ENCODE assay signal across 10 mouse cellular contexts in genomic region chr1:64308088-64308487, GRCm38 (mm10).
DNase-seq lines count a peak whose midpoint lies in the region; ATAC-seq and TF ChIP-seq lines count a peak whose summit lies in the region.
"Had no signal": no experiment of that assay in that cellular context is flagged by ENCODE, and none has a peak within 500 bp of the region (broad histone marks: within the 10 kb centered on the region; RNA-seq: fewer than 3 reads in every experiment).

No protein-coding gene starts in this region.

- no peaks in the 10 kb centered on the region for H3K27me3 ChIP-seq in kidney, embryonic 15.5 days
- no peaks in the 10 kb centered on the region for H3K27me3 ChIP-seq in midbrain, postnatal 0 days (ENCODE audit: insufficient read depth, low read length)
- H3K27me3 ChIP-seq in midbrain, embryonic 10.5 days (ENCODE audit: low read depth, poor library complexity, severe bottlenecking), result no peaks in the 10 kb centered on the region
- no peaks in the 10 kb centered on the region for H3K27me3 ChIP-seq in intestine, embryonic 16.5 days (replicated peaks; ENCODE audit: control insufficient read depth, insufficient read depth, low read length)
- H3K27me3 ChIP-seq: liver, embryonic 15.5 days had no signal

- no peak for TF ChIP-seq CTCF in midbrain, postnatal 0 days (IDR thresholded peaks at IDR 0.05)

- no peak for DNase-seq in kidney, adult 18-20 months
- DNase-seq in midbrain, postnatal 0 days (ENCODE audit: low spot score), result peak; percentile 44
- no peak for DNase-seq in midbrain, embryonic 10.5 days (ENCODE audit: low spot score)
- no peak for DNase-seq in spleen, postnatal 14 days (ENCODE audit: low spot score in 2 of 2)
- no peak for DNase-seq in frontal cortex, adult 2 months (ENCODE audit: extremely low spot score in 1 of 2, low spot score in 1 of 2)
- DNase-seq: right cerebral cortex, adult 18-20 months had no signal

- H3K36me3 ChIP-seq in kidney, embryonic 15.5 days, result no peaks in the 10 kb centered on the region
- H3K36me3 ChIP-seq in midbrain, postnatal 0 days (ENCODE audit: insufficient read depth, low read length), result no peaks in the 10 kb centered on the region
- no peaks in the 10 kb centered on the region for H3K36me3 ChIP-seq in midbrain, embryonic 10.5 days
- H3K36me3 ChIP-seq in intestine, embryonic 16.5 days (ENCODE audit: control insufficient read depth, insufficient read depth, low read length), result no peaks in the 10 kb centered on the region
- H3K36me3 ChIP-seq: liver, embryonic 15.5 days had no signal

- H3K4me3 ChIP-seq in kidney, embryonic 15.5 days (replicated peaks), result no peak overlapping the region
- H3K4me3 ChIP-seq in midbrain, postnatal 0 days (ENCODE audit: low read depth, low read length), result no peak overlapping the region
- H3K4me3 ChIP-seq in midbrain, embryonic 10.5 days, result no peak overlapping the region
- H3K4me3 ChIP-seq in intestine, embryonic 16.5 days (ENCODE audit: low read length), result no peak overlapping the region
- H3K4me3 ChIP-seq: liver, embryonic 15.5 days had no signal

- peaks cover 23% of the 10 kb centered on the region for H3K4me1 ChIP-seq in kidney, embryonic 15.5 days
- peaks cover 5% of the 10 kb centered on the region; the same call in 1 of the 2 replicates for H3K4me1 ChIP-seq in midbrain, postnatal 0 days (ENCODE audit: insufficient read depth, low read length)
- H3K4me1 ChIP-seq in midbrain, embryonic 10.5 days, result peaks cover 22% of the 10 kb centered on the region
- H3K4me1 ChIP-seq in intestine, embryonic 16.5 days (ENCODE audit: control insufficient read depth, insufficient read depth, low read length), result peaks cover 27% of the 10 kb centered on the region

- H3K27ac ChIP-seq in kidney, embryonic 15.5 days, result peak overlapping the region; percentile 49
- H3K27ac ChIP-seq in midbrain, postnatal 0 days (ENCODE audit: low read depth, low read length), result no peak overlapping the region
- H3K27ac ChIP-seq in midbrain, embryonic 10.5 days (replicated peaks), result no peak overlapping the region
- peak overlapping the region; percentile 41; the same call in 1 of the 2 replicates for H3K27ac ChIP-seq in intestine, embryonic 16.5 days (ENCODE audit: low read length)
- H3K27ac ChIP-seq: liver, embryonic 15.5 days had no signal

- H3K9ac ChIP-seq in kidney, embryonic 15.5 days, result no peak overlapping the region
- H3K9ac ChIP-seq in midbrain, postnatal 0 days (replicated peaks; ENCODE audit: low read length, poor library complexity, severe bottlenecking), result no peak overlapping the region
- H3K9ac ChIP-seq in intestine, embryonic 16.5 days (ENCODE audit: low read depth, low read length), result no peak overlapping the region
- H3K9ac ChIP-seq: liver, embryonic 15.5 days had no signal

- H3K9me3 ChIP-seq in kidney, embryonic 15.5 days (replicated peaks), result no peaks in the 10 kb centered on the region
- H3K9me3 ChIP-seq in midbrain, postnatal 0 days (ENCODE audit: low read length), result no peaks in the 10 kb centered on the region
- no peaks in the 10 kb centered on the region for H3K9me3 ChIP-seq in midbrain, embryonic 10.5 days (replicated peaks)
- no peaks in the 10 kb centered on the region for H3K9me3 ChIP-seq in intestine, embryonic 16.5 days (ENCODE audit: control insufficient read depth, low read length)
- H3K9me3 ChIP-seq: liver, embryonic 15.5 days had no signal

- no peak for ATAC-seq in kidney, embryonic 15.5 days (replicated peaks; ENCODE audit: low FRiP score)
- no peak for ATAC-seq in midbrain, postnatal 0 days (ENCODE audit: low FRiP score)
- ATAC-seq in intestine, embryonic 16.5 days, result no peak
- ATAC-seq: hindbrain, embryonic 16.5 days had no signal

- no peak overlapping the region; the same call in 1 of the 2 replicates for H3K4me2 ChIP-seq in kidney, embryonic 15.5 days
- no peak overlapping the region for H3K4me2 ChIP-seq in midbrain, postnatal 0 days (ENCODE audit: low read depth, low read length, poor library complexity, severe bottlenecking)
- H3K4me2 ChIP-seq in intestine, embryonic 16.5 days (ENCODE audit: low read depth, low read length), result 0 out of 2 replicates have a peak overlapping the region, but pooled peaks have one; percentile 25
- H3K4me2 ChIP-seq: liver, embryonic 15.5 days had no signal

- 59% methylated on average over 10 of the region's 10 CpGs for WGBS in kidney, embryonic 15.5 days
- 67% methylated on average over 10 of the region's 10 CpGs for WGBS in midbrain, postnatal 0 days
- 90% methylated on average over 10 of the region's 10 CpGs for WGBS in midbrain, embryonic 10.5 days
- WGBS in intestine, embryonic 16.5 days, result 31% methylated on average over 10 of the region's 10 CpGs

Comparison
In these comparisons a context has a peak if more than half of its experiments do, and no peak if none do; other contexts are left out.
1. H3K27ac ChIP-seq: peak in kidney, embryonic 15.5 days (single experiment) and intestine, embryonic 16.5 days (single experiment); none in midbrain, postnatal 0 days (single experiment) and midbrain, embryonic 10.5 days (single experiment).